Mouse (Mus musculus) forebrain, embryonic 13.5 days (tissue): ENCODE measurements around the gene Nacad. TPM values are rescaled to one million over a fixed set of nuclear protein-coding genes. Genes with fewer than 3 reads are reported as not detected.

Source experiments
- ATAC-seq: fragments of 200-750 bp; cut with Nextera tagmentation; 2 replicates; pipeline ENCODE4 v1.8.0; 2017
- H3K27ac ChIP-seq: fragments of 300-500 bp; sonication (generic); 2 replicates; pipeline ENCODE4 v1.5.1; 2015; ENCODE audit warnings: inconsistent platforms, mild to moderate bottlenecking, moderate library complexity
- H3K27me3 ChIP-seq: fragments of 300-500 bp; sonication (generic); 2 replicates; pipeline ENCODE4 v1.6.1; 2015; ENCODE audit warnings: mild to moderate bottlenecking, inconsistent platforms
- H3K36me3 ChIP-seq: fragments of 300-500 bp; sonication (generic); 2 replicates; pipeline ENCODE4 v1.6.1; 2015; ENCODE audit warnings: mild to moderate bottlenecking, inconsistent platforms; ENCODE audit not compliant: poor library complexity, severe bottlenecking
- H3K4me1 ChIP-seq: fragments of 300-500 bp; sonication (generic); 2 replicates; pipeline ENCODE4 v1.6.1; 2015; ENCODE audit warnings: inconsistent platforms
- H3K4me2 ChIP-seq: fragments of 300-500 bp; sonication (generic); 2 replicates; pipeline ENCODE4 v1.6.1; 2015; ENCODE audit warnings: inconsistent platforms, mild to moderate bottlenecking, moderate library complexity
- H3K4me3 ChIP-seq: fragments of 300-500 bp; sonication (generic); 2 replicates; pipeline ENCODE4 v1.5.1; 2015; ENCODE audit warnings: mild to moderate bottlenecking, inconsistent platforms
- H3K9ac ChIP-seq: fragments of 300-500 bp; sonication (generic); 2 replicates; pipeline ENCODE4 v1.6.1; 2015; ENCODE audit warnings: mild to moderate bottlenecking, inconsistent platforms
- H3K9me3 ChIP-seq: fragments of 300-500 bp; sonication (generic); replicated peaks from 2 replicates; pipeline ENCODE4 v1.6.1; 2016; ENCODE audit warnings: inconsistent platforms
- WGBS: fragments of 180-500 bp; shearing (Covaris S2); methylation state at CpG from one replicate; pipeline ENCODE4 v1.1.7; 2015; 5-methylcytosine and 5-hydroxymethylcytosine counted together
- polyA plus RNA-seq: library from polyadenylated mRNA; unstranded; fragments of >200 nt; fragmentation: Nextera tagmentation; extraction: Ambion mirVana; gene quantifications from 2 replicates; pipeline ENCODE4 v1.2.1, GENCODE M21; 2015

Gene Nacad
- polyA plus RNA-seq, 1 experiment from 2014 or later, result 50.1 TPM

DNA sequence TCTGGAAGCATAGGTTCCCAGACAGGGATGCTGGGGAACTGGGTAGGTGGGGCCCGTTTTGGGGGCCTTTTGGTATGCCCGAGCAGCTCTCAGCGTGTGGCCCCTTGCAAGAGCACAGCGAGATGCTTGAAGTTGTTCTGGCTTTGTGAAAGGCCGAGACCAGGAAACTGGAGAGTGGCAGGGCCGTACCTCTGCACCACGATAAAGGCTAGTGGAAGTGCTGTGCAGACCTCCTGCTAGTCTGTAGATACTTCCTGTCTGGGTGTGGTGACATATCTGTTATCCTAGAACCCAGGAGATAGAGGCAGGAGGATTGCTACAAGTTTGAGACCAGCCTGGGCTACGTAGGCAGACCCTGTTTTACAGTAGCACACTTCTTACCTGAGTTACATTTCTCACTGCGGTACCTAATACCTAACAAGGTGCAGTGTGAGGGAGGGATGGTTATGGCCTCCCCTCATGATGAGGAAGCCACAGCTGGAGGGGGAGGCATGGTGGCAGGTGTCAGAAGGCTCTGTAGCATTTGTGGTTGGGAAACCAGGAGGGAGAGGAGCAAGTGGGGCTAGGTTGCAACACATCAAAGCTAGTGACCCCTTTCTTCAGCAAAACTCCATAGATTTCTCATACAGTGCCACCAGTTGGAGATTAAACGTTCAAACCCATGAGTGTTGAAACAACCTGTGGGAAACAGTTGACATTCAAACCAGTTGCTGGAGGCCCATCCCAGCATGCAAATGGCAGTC, 14.7 kb downstream of the Nacad start:
- Histone ChIP-seq H3K27me3 (no peaks in the 10 kb centered on the region), H3K4me1 (no peaks in the 10 kb centered on the region), H3K4me3 (no peak overlapping the region), H3K9me3 (no peaks in the 10 kb centered on the region), H3K36me3 (peaks cover 91% of the 10 kb centered on the region), H3K4me2 (no peak overlapping the region), H3K9ac (no peak overlapping the region), H3K27ac (no peak overlapping the region)
- no peak for ATAC-seq
- 83% methylated on average over 10 of the region's 10 CpGs for WGBS

DNA sequence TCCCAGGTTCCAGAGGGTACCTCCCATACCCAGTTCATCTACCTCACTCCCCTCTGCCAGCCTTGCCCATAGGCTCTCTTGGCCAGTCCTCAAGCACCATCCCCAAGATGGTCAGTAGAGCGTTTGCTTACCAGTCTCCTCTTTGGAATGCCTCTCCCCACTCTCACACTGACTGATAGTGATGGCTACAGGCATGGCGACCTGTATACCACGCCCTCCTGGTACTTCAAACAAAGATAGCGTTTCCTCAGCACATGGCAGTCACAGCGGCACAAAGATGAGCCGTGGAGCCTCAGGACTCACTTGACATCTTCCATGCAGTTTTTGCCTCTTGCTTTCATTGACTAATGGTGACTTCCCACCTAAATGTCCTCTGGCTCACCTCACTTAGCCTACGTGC, 16.0 kb downstream of the Nacad start:
- Histone ChIP-seq H3K27me3 (no peaks in the 10 kb centered on the region), H3K9me3 (no peaks in the 10 kb centered on the region), H3K27ac (no peak overlapping the region), H3K4me1 (no peaks in the 10 kb centered on the region), H3K9ac (no peak overlapping the region), H3K4me3 (no peak overlapping the region), H3K4me2 (no peak overlapping the region), H3K36me3 (peaks cover 89% of the 10 kb centered on the region)
- no peak for ATAC-seq
- WGBS, result 93% methylated on average over 7 of the region's 7 CpGs

DNA sequence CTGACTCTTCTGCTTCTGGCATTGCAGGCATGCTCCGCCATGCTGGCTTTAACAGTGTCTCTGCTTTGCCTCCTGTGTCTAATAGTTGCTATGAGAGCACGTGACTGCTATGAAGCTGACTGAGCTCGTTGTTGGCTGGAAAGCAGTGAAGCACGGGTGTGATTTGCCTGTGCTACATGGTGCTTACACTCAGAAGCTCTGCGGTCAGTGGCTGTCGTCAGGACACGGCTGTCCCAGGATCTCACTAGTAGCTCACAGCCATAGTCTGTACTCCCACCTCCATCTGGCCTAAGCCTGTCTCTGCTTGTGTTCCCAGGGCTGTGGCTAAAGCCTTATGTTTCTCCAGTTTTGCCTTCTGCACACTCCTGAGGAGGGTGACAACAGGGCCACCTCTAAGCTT, 17.6 kb downstream of the Nacad start:
- 94% methylated on average over 7 of the region's 7 CpGs for WGBS
- Histone ChIP-seq H3K27me3 (no peaks in the 10 kb centered on the region), H3K4me3 (no peak overlapping the region), H3K27ac (no peak overlapping the region), H3K9me3 (no peaks in the 10 kb centered on the region), H3K36me3 (peaks cover 78% of the 10 kb centered on the region), H3K9ac (no peak overlapping the region), H3K4me2 (no peak overlapping the region), H3K4me1 (no peaks in the 10 kb centered on the region)
- no peak for ATAC-seq

DNA sequence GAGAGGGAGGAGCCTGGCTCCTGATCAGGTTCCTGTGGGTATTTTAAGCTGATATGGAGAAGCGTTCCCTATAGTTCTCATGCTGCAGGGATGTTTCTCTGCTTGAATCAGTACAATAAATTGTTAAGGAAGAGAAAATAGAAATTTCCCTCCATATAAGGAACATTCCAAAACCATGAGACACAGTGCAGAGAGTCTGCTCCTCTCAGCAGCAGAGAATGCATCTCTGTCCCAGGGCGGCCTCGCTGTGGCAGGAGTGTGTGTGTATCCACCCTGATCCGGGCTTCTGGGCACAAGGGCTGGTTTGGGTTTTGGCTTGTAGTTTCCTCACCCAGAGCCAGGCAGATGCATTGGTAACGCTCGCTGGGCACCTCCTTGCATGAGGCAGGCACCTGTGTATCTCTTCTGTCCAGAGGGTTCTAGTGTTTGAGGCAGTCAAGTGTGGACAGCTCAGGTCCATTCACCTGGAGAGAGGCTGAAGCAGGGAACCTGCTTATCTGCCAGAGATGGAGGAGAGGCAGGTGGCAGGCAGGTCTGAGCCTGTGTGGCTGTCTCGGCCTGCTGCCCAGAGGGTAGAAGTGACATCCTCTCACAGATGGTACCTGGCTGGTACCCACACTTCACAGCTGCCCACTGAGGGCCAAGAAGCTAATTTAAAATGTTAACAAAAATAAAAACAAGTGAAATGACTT, 18.5 kb downstream of the Nacad start:
- H3K4me2 ChIP-seq, result no peak overlapping the region
- whole genome bisulfite sequencing, result 95% methylated on average over 7 of the region's 7 CpGs
- peaks cover 72% of the 10 kb centered on the region for H3K36me3 ChIP-seq
- no peaks in the 10 kb centered on the region for H3K9me3 ChIP-seq
- no peaks in the 10 kb centered on the region for H3K27me3 ChIP-seq
- no peak for ATAC-seq
- no peak overlapping the region for H3K27ac ChIP-seq
- H3K4me1 ChIP-seq, result no peaks in the 10 kb centered on the region
- H3K4me3 ChIP-seq, result no peak overlapping the region
- no peak overlapping the region for H3K9ac ChIP-seq

DNA sequence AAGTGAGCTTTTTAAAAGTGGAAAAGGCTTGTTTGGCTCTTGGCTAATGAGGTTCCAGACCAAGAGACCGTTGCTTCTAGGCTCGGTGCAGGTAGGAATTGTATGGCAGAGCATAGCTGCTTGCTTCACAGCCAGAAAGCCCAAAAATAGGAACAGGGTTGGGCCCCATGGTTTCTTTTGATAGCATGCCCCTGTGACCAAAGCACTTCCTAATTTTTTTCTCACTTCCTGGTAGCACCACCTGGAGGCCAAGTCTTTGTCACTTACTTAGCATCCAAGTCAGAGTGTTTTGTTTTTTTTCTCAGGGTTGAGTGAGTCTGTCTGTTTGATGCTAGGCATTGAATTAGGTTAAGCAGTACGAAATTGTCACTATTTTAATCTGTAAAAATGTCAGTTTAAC, 19.2 kb downstream of the Nacad start:
- no peaks in the 10 kb centered on the region for H3K9me3 ChIP-seq
- no peaks in the 10 kb centered on the region for H3K4me1 ChIP-seq
- WGBS, result 87% methylated on average over 3 of the region's 3 CpGs
- peaks cover 64% of the 10 kb centered on the region for H3K36me3 ChIP-seq
- ATAC-seq, result no peak
- H3K4me3 ChIP-seq, result no peak overlapping the region
- no peaks in the 10 kb centered on the region for H3K27me3 ChIP-seq
- no peak overlapping the region for H3K4me2 ChIP-seq
- no peak overlapping the region for H3K27ac ChIP-seq
- no peak overlapping the region for H3K9ac ChIP-seq

DNA sequence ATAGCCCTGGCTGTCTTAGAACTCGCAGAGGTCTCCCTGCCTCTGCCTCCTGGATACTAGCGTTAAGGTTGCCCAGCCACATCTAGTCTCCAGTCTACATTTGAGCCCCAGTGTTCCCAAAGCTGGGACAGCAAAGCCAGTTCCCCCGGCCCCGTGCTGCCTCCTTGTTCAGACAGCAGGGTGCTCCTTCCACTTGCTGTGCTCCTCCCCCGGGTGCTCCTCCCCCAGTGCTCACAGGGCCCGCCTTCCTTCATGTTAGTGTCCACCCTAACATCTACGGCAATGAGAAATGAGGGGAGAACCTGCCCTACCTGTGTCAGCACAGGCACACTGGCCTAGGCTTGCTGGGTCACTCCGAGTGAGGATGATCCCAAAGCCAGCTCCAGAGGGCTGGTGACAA, 20.1 kb downstream of the Nacad start:
- WGBS, result 90% methylated on average over 8 of the region's 8 CpGs
- Histone ChIP-seq H3K27ac (no peak overlapping the region), H3K4me1 (no peaks in the 10 kb centered on the region; the same call in 1 of the 2 replicates), H3K27me3 (no peaks in the 10 kb centered on the region), H3K36me3 (peaks cover 55% of the 10 kb centered on the region), H3K9me3 (no peaks in the 10 kb centered on the region), H3K4me2 (no peak overlapping the region), H3K4me3 (no peak overlapping the region), H3K9ac (no peak overlapping the region)
- no peak for ATAC-seq

DNA sequence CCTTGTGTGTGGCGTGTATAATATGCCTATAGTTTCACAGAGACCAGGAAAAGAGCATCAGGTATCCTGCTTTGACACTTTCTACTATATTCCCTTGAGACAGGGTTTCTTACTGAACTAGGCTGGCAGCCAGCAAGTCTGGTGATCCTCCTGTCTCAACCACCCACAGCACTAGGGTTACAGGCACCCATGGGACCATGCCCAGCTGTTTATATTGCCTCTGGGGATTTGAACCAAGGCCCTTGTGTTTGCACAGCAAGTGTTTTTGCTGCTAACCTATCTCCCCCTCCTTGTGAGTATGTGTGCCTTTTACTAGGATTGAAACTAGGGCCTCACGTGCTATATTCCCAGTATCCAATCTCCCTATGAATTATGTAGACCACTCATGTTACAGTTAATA, 24.3 kb downstream of the Nacad start:
- H3K4me2 ChIP-seq, result no peak overlapping the region

DNA sequence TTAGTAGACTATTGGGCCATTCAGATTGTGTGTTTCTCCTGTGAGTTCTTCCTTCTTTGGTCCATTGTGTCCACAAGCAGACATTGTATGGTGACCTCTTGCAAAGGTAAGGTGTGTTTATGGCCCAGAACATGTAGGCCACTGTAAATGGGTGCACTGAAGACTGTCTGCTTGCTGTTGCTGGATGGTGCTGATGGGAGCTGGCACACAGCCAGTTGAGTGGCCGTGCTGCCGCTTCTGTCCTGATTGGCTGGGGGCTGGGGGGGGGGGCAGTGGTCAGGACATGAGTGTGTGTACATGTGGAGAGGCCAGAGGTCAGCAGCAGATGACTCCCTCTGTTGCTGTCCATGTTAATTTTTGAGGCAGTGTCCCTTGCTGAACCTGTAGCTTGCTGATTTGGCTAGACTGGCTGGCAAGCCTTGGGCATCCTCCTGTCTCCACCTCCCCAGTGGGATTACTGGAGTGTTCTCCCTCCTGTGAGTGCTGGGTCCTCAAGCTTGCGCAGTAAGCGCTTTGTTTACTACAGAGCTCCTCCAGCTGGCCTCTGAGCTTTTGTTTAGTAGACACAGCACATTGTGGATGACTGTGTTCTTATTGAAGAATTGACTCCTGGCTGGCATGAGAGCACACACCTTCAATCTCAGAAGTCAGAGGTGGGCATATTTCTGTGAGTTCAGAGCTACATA, 25.6 kb downstream of the Nacad start:
- WGBS, result 58% methylated on average over 4 of the region's 4 CpGs
- no peak overlapping the region for H3K27ac ChIP-seq
- H3K36me3 ChIP-seq, result peaks cover 23% of the 10 kb centered on the region
- H3K9ac ChIP-seq, result no peak overlapping the region
- no peak; the same call in 1 of the 2 replicates for ATAC-seq
- no peaks in the 10 kb centered on the region for H3K27me3 ChIP-seq
- no peak overlapping the region for H3K4me2 ChIP-seq
- H3K4me1 ChIP-seq, result peaks cover 7% of the 10 kb centered on the region; the same call in 1 of the 2 replicates
- no peak overlapping the region for H3K4me3 ChIP-seq
- no peaks in the 10 kb centered on the region for H3K9me3 ChIP-seq

More for the DNA sequence above, 24.3 kb downstream of the Nacad start:
- WGBS, result 90% methylated on average over 2 of the region's 2 CpGs
- peaks cover 29% of the 10 kb centered on the region for H3K36me3 ChIP-seq
- H3K9ac ChIP-seq, result no peak overlapping the region
- no peak for ATAC-seq
- no peak overlapping the region for H3K27ac ChIP-seq
- no peaks in the 10 kb centered on the region for H3K9me3 ChIP-seq
- H3K4me1 ChIP-seq, result peaks cover 7% of the 10 kb centered on the region; the same call in 1 of the 2 replicates
- no peaks in the 10 kb centered on the region for H3K27me3 ChIP-seq
- H3K4me3 ChIP-seq, result no peak overlapping the region

DNA sequence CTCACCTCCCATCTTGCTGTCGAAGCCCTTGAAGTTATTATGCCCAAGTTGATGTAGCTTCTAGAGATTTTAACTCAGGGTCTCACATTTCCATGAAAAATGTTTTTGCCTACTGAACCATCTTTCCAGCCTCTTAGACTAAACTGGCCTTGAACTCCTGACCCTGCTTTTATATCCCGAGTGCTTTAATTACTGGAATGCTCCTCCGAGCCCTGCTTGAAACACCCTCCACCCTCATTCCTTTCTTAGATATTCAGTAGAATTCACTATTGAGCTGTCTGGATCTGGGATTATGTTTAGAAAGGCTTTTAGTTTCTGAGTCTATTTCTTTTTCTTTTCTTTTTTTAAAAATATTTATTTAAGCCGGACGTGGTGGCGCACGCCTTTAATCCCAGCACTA, 26.5 kb downstream of the Nacad start:
- 89% methylated on average over 7 of the region's 7 CpGs for WGBS
- no peak for ATAC-seq
- no peak overlapping the region for H3K27ac ChIP-seq

DNA sequence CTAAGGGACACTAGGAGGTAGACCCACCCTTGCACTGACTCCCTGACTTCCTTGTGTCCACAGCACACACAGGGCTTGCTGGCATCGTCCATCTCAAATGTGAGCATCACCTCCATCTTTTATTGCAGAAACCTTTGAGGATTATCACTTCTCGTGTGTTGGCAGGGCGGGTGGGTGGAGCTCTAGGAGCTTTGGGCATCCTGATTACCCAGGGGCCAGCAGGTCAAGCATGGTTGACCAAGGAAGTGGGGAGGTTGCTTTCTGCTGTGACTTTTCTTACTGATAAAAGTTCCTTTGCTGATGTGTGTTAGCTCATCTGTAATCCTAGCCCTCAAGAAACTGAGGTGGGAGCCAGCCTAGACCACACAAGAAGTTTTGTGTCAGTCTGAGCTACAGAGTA, 29.7 kb downstream of the Nacad start:
- Histone ChIP-seq H3K4me1 (peaks cover 7% of the 10 kb centered on the region; the same call in 1 of the 2 replicates), H3K36me3 (peaks cover 33% of the 10 kb centered on the region), H3K4me2 (no peak overlapping the region), H3K9ac (no peak overlapping the region), H3K27ac (no peak overlapping the region), H3K9me3 (no peaks in the 10 kb centered on the region), H3K4me3 (no peak overlapping the region), H3K27me3 (no peaks in the 10 kb centered on the region)
- WGBS, result 88% methylated on average over 3 of the region's 3 CpGs
- ATAC-seq, result no peak

More for the DNA sequence above, 26.5 kb downstream of the Nacad start:
- Histone ChIP-seq H3K9me3 (no peaks in the 10 kb centered on the region), H3K36me3 (peaks cover 18% of the 10 kb centered on the region), H3K9ac (no peak overlapping the region), H3K27me3 (no peaks in the 10 kb centered on the region), H3K4me1 (peaks cover 7% of the 10 kb centered on the region; the same call in 1 of the 2 replicates), H3K4me3 (no peak overlapping the region), H3K4me2 (no peak overlapping the region)

DNA sequence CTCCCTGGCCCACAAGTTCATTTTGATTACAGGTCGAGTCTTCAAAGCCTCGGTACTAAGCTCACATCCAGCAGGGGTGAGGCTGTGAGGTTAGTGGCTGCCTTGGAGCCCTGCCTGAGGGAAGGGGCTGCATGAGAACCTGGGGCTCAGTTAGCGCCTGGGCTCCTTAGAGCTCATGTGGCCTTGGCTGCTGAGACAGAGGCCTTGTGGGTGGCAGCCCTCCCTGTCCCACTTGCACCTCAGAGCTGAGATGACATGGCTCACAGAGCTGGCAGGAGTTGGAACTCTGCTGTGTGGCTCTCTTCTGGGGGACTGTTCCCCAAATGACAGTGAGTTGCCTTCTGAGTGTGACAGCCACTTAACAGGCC, 36.5 kb downstream of the Nacad start:
- H3K27ac ChIP-seq, result peak overlapping the region; percentile 65
- no peaks in the 10 kb centered on the region for H3K27me3 ChIP-seq
- 0 out of 2 replicates have a peak, but pooled peaks have one; percentile 19 for ATAC-seq
- peaks cover 18% of the 10 kb centered on the region for H3K4me1 ChIP-seq
- no peaks in the 10 kb centered on the region for H3K9me3 ChIP-seq
- 29% methylated on average over 3 of the region's 3 CpGs for WGBS
- H3K4me3 ChIP-seq, result no peak overlapping the region
- no peak overlapping the region for H3K4me2 ChIP-seq
- peaks cover 36% of the 10 kb centered on the region for H3K36me3 ChIP-seq
- no peak overlapping the region; the same call in 1 of the 2 replicates for H3K9ac ChIP-seq
